Mouse (Mus musculus) erythroblast, embryonic 14.5 days (primary cell): Measurements from ENCODE around the gene Syne1.

Experiments used
- GATA1 ChIP-seq: IDR thresholded peaks from 2 replicates; pipeline ENCODE4 v1.6.1; 2012; ENCODE audit warnings: low read length, inconsistent platforms, mixed read lengths
- TAL1 ChIP-seq: IDR thresholded peaks from 3 replicates; pipeline ENCODE4 v1.6.1; 2012; ENCODE audit warnings: low read length, inconsistent platforms, mixed read lengths

- no peak for TF ChIP-seq GATA1
- TF ChIP-seq TAL1 = no peak
Measured at GRCm38 (mm10) chr10:5239680-5240079, 311.6 kb downstream of the Syne1 start.
